In the genomic region with DNA sequence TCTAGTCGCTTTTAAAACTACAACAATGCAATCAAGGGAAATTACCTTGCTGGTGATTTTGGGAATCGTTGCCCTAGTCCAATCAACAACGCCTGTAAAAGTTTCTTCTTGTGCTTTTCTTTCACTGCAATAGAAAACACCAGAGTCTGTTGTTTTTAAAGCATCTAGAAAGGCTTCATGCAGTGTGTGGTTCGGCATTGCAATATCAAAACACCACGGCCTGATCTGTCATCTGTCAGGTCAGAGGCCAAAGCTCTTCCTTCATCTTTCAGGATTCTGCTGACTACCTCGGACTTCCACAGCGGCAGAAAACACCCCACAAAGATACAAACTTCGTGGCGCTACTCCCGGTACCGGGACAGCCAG, we compare ENCODE assay signal across 8 mouse cellular contexts. TPM values are rescaled to one million over a fixed set of nuclear protein-coding genes. Genes with fewer than 3 reads are reported as not detected.
A peak's percentile ranks its signal among the peaks of the same experiment; 100 is the strongest.
DNase-seq lines count a peak whose midpoint lies in the region; ATAC-seq and TF ChIP-seq lines count a peak whose summit lies in the region.

No protein-coding gene starts in this region.

- no peak for DNase-seq in heart, postnatal 4 days
- peak; percentile 3 for DNase-seq in G1E (ENCODE audit: low spot score)
- no peak for DNase-seq in hindbrain, embryonic 10.5 days (ENCODE audit: low spot score)
- no peak for DNase-seq in thymus, postnatal 25 days
- no peak for DNase-seq in cerebellum, postnatal 36 days
- no peak for DNase-seq in layer of hippocampus, adult 9-11 months

- H3K4me3 ChIP-seq in heart, embryonic 15.5 days, result peak overlapping the region; percentile 97
- H3K4me3 ChIP-seq in G1E (ENCODE audit: low read depth, low read length), result peak overlapping the region; percentile 92
- H3K4me3 ChIP-seq in hindbrain, embryonic 10.5 days, result peak overlapping the region; percentile 99
- H3K4me3 ChIP-seq in midbrain, embryonic 12.5 days, result peak overlapping the region; percentile 77

- H3K9ac ChIP-seq in heart, embryonic 15.5 days, result peak overlapping the region; percentile 97
- peak overlapping the region; percentile 87 for H3K9ac ChIP-seq in midbrain, embryonic 12.5 days (replicated peaks)

- WGBS in heart, embryonic 15.5 days, result 5% methylated on average over 11 of the region's 11 CpGs
- 7% methylated on average over 11 of the region's 11 CpGs for WGBS in hindbrain, embryonic 10.5 days
- 8% methylated on average over 11 of the region's 11 CpGs for WGBS in midbrain, embryonic 12.5 days

- H3K27ac ChIP-seq in heart, embryonic 15.5 days, result peak overlapping the region; percentile 98
- peak overlapping the region; percentile 98 for H3K27ac ChIP-seq in hindbrain, embryonic 10.5 days
- peak overlapping the region; percentile 97 for H3K27ac ChIP-seq in midbrain, embryonic 12.5 days (replicated peaks)

- TF ChIP-seq CTCF in G1E (IDR thresholded peaks at IDR 0.05; ENCODE audit: low read depth, low read length), result no peak

- H3K9me3 ChIP-seq in heart, embryonic 15.5 days (replicated peaks), result no peaks in the 10 kb centered on the region
- H3K9me3 ChIP-seq in G1E (replicated peaks), result no peaks in the 10 kb centered on the region
- H3K9me3 ChIP-seq in hindbrain, embryonic 10.5 days, result no peaks in the 10 kb centered on the region
- no peaks in the 10 kb centered on the region for H3K9me3 ChIP-seq in midbrain, embryonic 12.5 days

- no peaks in the 10 kb centered on the region for H3K36me3 ChIP-seq in heart, embryonic 15.5 days
- peaks cover 7% of the 10 kb centered on the region for H3K36me3 ChIP-seq in G1E (replicated peaks)
- H3K36me3 ChIP-seq in hindbrain, embryonic 10.5 days, result no peaks in the 10 kb centered on the region
- H3K36me3 ChIP-seq in midbrain, embryonic 12.5 days, result no peaks in the 10 kb centered on the region

- H3K4me1 ChIP-seq in heart, embryonic 15.5 days (replicated peaks), result peaks cover 8% of the 10 kb centered on the region
- H3K4me1 ChIP-seq in G1E (ENCODE audit: insufficient read depth, low read depth, low read length), result peaks cover 14% of the 10 kb centered on the region
- H3K4me1 ChIP-seq in hindbrain, embryonic 10.5 days (replicated peaks), result peaks cover 30% of the 10 kb centered on the region
- peaks cover 14% of the 10 kb centered on the region; the same call in 1 of the 2 replicates for H3K4me1 ChIP-seq in midbrain, embryonic 12.5 days

- peak overlapping the region; percentile 94 for H3K4me2 ChIP-seq in heart, embryonic 15.5 days
- H3K4me2 ChIP-seq in midbrain, embryonic 12.5 days (replicated peaks), result peak overlapping the region; percentile 85

- H3K27me3 ChIP-seq in heart, embryonic 15.5 days, result no peaks in the 10 kb centered on the region
- H3K27me3 ChIP-seq in G1E (ENCODE audit: insufficient read depth, low read length), result no peaks in the 10 kb centered on the region
- H3K27me3 ChIP-seq in hindbrain, embryonic 10.5 days (ENCODE audit: insufficient read depth, poor library complexity, severe bottlenecking), result no peaks in the 10 kb centered on the region
- H3K27me3 ChIP-seq in midbrain, embryonic 12.5 days, result no peaks in the 10 kb centered on the region

- no peak for ATAC-seq in heart, embryonic 15.5 days (replicated peaks; ENCODE audit: insufficient number of reproducible peaks, insufficient read depth, low FRiP score, low read depth)
- ATAC-seq in G1E (ENCODE audit: extremely low read depth, insufficient number of reproducible peaks, low FRiP score, poor library complexity, severe bottlenecking), result no peak
- ATAC-seq in midbrain, embryonic 12.5 days (ENCODE audit: low FRiP score, low read depth), result no peak

RNA-seq across cellular contexts. Expression of a gene that starts 1.2 kb away (rescaled TPM):
- 8.9 TPM in 2 replicates for polyA plus RNA-seq in heart, embryonic 15.5 days (2015; fragmentation: Nextera tagmentation; extraction: Ambion mirVana)
- 10 to 100 TPM; 37.1 to 38.9 TPM for total RNA-seq in heart, postnatal 4 days (2021)
- total RNA-seq in G1E (2014; fragmentation: Nextera tagmentation), result 25.3 and 27.2 TPM in 2 replicates
- 16.4 and 16.7 TPM in 2 replicates for total RNA-seq in G1E (2017)
- 0.58 and 0.82 TPM in 2 replicates for polyA plus RNA-seq in G1E (2012)
- 10.4 and 11.4 TPM in 2 replicates for polyA plus RNA-seq in hindbrain, embryonic 10.5 days (2016; fragmentation: Nextera tagmentation; extraction: Ambion mirVana)
- 14.7 and 15.3 TPM in 2 replicates for polyA plus RNA-seq in midbrain, embryonic 12.5 days (2016; fragmentation: Nextera tagmentation; extraction: Ambion mirVana)

RNA-seq across cellular contexts. Expression of a gene that starts 27.6 kb away (rescaled TPM):
- not detected in 2 replicates for polyA plus RNA-seq in heart, embryonic 15.5 days (2015; fragmentation: Nextera tagmentation; extraction: Ambion mirVana)
- not detected for total RNA-seq in heart, postnatal 4 days (2021)
- not detected in 2 replicates for total RNA-seq in G1E (2014; fragmentation: Nextera tagmentation)
- not detected in 2 replicates for total RNA-seq in G1E (2017)
- polyA plus RNA-seq in G1E (2012), result not detected in 2 replicates
- not detected in 2 replicates for polyA plus RNA-seq in hindbrain, embryonic 10.5 days (2016; fragmentation: Nextera tagmentation; extraction: Ambion mirVana)
- not detected in 2 replicates for polyA plus RNA-seq in midbrain, embryonic 12.5 days (2016; fragmentation: Nextera tagmentation; extraction: Ambion mirVana)
